Mouse (Mus musculus) liver, adult 2 months (tissue): ENCODE results near the gene Itch. TPM values are rescaled to one million over a fixed set of nuclear protein-coding genes. Genes with fewer than 3 reads are reported as not detected.

Experiments used
- DNase-seq: peaks from one replicate; pipeline ENCODE4 v3.0.0-alpha.2; 2011; ENCODE audit warnings: low read depth, low spot score; ENCODE audit errors: extremely low read depth
- H3K27ac ChIP-seq: fragments of 200-500 bp; replicated peaks from 2 replicates; pipeline ENCODE4 v1.5.1; 2012; ENCODE audit warnings: low read depth, mild to moderate bottlenecking, control low read depth, inconsistent platforms, low read length; ENCODE audit not compliant: insufficient read depth
- H3K27me3 ChIP-seq: fragments of 200-500 bp; 2 replicates; pipeline ENCODE4 v1.6.1; 2012; ENCODE audit warnings: mild to moderate bottlenecking, moderate library complexity, low read length, inconsistent platforms; ENCODE audit not compliant: control insufficient read depth, insufficient read depth
- H3K36me3 ChIP-seq: fragments of 200-500 bp; 2 replicates; pipeline ENCODE4 v1.6.1; 2012; ENCODE audit warnings: low read length, inconsistent platforms; ENCODE audit not compliant: control insufficient read depth, insufficient read depth
- H3K4me1 ChIP-seq: fragments of 200-500 bp; 2 replicates; pipeline ENCODE4 v1.6.1; 2011; ENCODE audit warnings: low read length; ENCODE audit not compliant: control insufficient read depth, insufficient read depth
- H3K4me3 ChIP-seq: fragments of 200-500 bp; 2 replicates; pipeline ENCODE4 v1.5.1; 2011; ENCODE audit warnings: low read depth, mild to moderate bottlenecking, control low read depth, low read length, moderate library complexity; ENCODE audit not compliant: insufficient read depth
- H3K79me2 ChIP-seq: fragments of 200-500 bp; 2 replicates; pipeline ENCODE4 v1.6.1; 2012; ENCODE audit warnings: inconsistent platforms, mild to moderate bottlenecking, low read length, moderate library complexity; ENCODE audit not compliant: control insufficient read depth, insufficient read depth
- H3K9ac ChIP-seq: fragments of 200-500 bp; 2 replicates; pipeline ENCODE4 v1.6.1; 2012; ENCODE audit warnings: low read depth, mild to moderate bottlenecking, control low read depth, inconsistent platforms, low read length
- CTCF ChIP-seq: fragments of 200-500 bp; IDR thresholded peaks from 2 replicates; pipeline ENCODE4 v1.5.1; 2011; ENCODE audit warnings: low read depth, low read length, control low read depth
- POLR2A ChIP-seq: fragments of 200-500 bp; IDR thresholded peaks from 2 replicates; pipeline ENCODE4 v1.6.1; 2011; ENCODE audit warnings: low read length, control low read depth; ENCODE audit not compliant: insufficient read depth; ENCODE audit errors: extremely low read depth
- WGBS: fragments of 180-500 bp; shearing (Covaris S2); methylation state at CpG from one replicate; pipeline ENCODE4 v1.1.7; 2018; 5-methylcytosine and 5-hydroxymethylcytosine counted together
- polyA plus RNA-seq: library from polyadenylated mRNA; depleted of rRNA; stranded (reverse); fragments of >200 nt; gene quantifications from 2 replicates; pipeline ENCODE4 v1.2.3, GENCODE M21; 2012
- total RNA-seq: library from RNA; depleted of rRNA; stranded (reverse); fragments of >200 nt; gene quantifications from 2 replicates; pipeline ENCODE4 v1.2.3, GENCODE M21; 2014

Gene Itch
- total and polyA plus RNA-seq, 2 experiments = 6.1 to 61.4 TPM

DNA sequence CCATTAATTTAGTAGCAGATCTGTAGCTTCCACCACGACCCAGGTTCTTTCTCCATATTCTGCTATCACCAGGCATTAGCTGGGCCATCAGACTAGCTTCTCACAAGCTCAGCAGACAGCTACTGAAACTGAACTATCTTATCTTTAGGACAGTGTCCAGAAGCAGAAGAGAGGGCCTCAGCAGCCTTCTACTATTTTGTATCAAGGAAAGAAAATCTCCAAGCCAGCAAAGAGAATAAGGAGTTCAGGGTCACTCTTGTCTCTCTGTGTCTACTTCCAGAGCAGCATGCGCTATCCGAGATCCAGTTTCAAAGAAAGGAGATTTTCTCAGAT, 41.6 kb upstream of the Itch start:
- DNase-seq = no peak
- Histone ChIP-seq H3K79me2 (no peaks in the 10 kb centered on the region), H3K27ac (peak overlapping the region; percentile 98), H3K4me1 (peaks cover 6% of the 10 kb centered on the region), H3K4me3 (no peak overlapping the region), H3K9ac (peak overlapping the region; percentile 70), H3K36me3 (no peaks in the 10 kb centered on the region), H3K27me3 (no peaks in the 10 kb centered on the region)
- 62% methylated on average over 3 of the region's 3 CpGs for WGBS
- TF ChIP-seq POLR2A (no peak), CTCF (no peak)

DNA sequence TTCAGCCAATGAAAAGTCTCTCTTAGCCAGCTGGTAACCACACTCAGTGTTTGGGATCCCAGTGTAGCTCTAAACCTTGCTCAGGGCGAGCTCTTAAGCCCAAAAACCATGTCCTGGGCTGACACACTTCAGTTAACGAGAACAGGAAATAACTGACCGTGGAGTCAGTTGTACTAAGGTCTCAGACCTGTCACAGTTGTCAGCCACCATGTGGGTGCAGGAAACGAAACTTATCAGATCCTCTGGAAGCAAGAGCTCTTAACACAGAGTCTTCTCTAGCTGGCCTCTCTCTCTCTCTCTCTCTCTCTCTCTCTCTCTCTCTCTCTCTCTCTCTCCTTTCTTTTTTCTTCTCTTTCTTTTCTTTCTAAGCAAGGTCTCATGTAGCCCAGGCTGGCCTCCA, 39.9 kb upstream of the Itch start:
- no peak overlapping the region for H3K4me3 ChIP-seq
- DNase-seq = no peak
- no peak overlapping the region for H3K9ac ChIP-seq
- WGBS = 72% methylated on average over 4 of the region's 4 CpGs
- H3K27me3 ChIP-seq = no peaks in the 10 kb centered on the region
- peaks cover 7% of the 10 kb centered on the region for H3K4me1 ChIP-seq
- no peaks in the 10 kb centered on the region for H3K36me3 ChIP-seq
- TF ChIP-seq CTCF (no peak), POLR2A (no peak)
- no peaks in the 10 kb centered on the region for H3K79me2 ChIP-seq
- no peak overlapping the region for H3K27ac ChIP-seq

DNA sequence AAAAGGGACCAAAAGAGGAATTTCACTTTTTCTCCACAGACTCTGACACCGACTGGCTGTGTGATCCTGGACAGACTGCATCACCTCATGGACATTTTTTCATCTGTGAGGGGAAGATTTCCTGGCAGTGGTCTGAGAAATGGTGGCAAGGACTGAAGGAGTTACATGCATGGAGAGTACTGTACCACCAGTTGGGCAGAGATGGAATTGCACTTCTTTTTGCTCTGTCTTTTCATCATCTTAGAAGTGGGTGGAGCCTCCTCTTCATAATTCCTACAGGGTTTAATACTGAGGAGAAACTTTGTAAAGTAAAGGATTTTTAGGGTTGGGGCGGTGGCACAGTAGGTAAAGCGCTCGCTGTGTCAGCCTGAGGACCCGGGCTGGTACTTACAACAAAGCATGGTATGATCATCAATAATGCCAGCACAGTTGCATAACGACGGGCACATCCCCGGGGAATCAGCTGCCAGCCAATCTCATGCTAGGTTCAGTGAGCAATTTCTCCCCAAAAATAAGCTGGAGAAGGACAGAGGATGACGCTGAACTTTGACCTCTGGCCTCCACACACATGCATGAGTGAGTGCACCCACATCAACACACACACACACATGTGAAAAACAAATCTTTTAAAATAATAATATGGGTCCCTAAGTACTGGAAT, 34.5 kb upstream of the Itch start:
- H3K36me3 ChIP-seq = no peaks in the 10 kb centered on the region
- H3K27me3 ChIP-seq = no peaks in the 10 kb centered on the region
- H3K4me1 ChIP-seq = peaks cover 19% of the 10 kb centered on the region
- 39% methylated on average over 9 of the region's 9 CpGs for WGBS
- H3K27ac ChIP-seq = peak overlapping the region; percentile 93
- no peak overlapping the region for H3K4me3 ChIP-seq
- TF ChIP-seq CTCF = no peak
- no peak for TF ChIP-seq POLR2A
- no peaks in the 10 kb centered on the region for H3K79me2 ChIP-seq
- DNase-seq = peak; percentile 97
- no peak overlapping the region for H3K9ac ChIP-seq

DNA sequence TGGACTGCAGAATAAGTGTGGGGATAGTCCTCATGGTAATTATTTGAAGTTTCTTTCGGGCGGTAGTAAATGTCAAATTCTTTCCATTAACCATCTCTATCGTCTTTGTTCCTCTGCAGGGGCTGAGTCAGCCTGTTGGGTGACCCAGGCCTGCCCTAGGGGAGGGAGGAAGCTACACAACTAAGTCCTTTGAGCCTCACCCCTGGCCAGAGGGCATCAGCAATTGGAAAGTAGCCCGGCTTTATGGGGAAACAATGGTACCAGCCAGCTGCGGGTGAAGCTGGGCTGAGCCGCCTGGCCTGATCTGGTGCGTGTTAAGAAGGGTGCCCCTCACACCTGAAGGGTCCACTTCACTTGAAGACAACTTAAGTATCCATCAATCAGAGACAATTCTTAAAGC, 33.9 kb upstream of the Itch start:
- no peak overlapping the region for H3K4me3 ChIP-seq
- peak overlapping the region; percentile 9; the same call in 1 of the 2 replicates for H3K9ac ChIP-seq
- peak overlapping the region; percentile 93 for H3K27ac ChIP-seq
- H3K36me3 ChIP-seq = no peaks in the 10 kb centered on the region
- H3K79me2 ChIP-seq = no peaks in the 10 kb centered on the region
- TF ChIP-seq CTCF (no peak), POLR2A (no peak)
- DNase-seq = peak; percentile 90
- 10% methylated on average over 7 of the region's 7 CpGs for WGBS
- no peaks in the 10 kb centered on the region for H3K27me3 ChIP-seq
- peaks cover 19% of the 10 kb centered on the region for H3K4me1 ChIP-seq

DNA sequence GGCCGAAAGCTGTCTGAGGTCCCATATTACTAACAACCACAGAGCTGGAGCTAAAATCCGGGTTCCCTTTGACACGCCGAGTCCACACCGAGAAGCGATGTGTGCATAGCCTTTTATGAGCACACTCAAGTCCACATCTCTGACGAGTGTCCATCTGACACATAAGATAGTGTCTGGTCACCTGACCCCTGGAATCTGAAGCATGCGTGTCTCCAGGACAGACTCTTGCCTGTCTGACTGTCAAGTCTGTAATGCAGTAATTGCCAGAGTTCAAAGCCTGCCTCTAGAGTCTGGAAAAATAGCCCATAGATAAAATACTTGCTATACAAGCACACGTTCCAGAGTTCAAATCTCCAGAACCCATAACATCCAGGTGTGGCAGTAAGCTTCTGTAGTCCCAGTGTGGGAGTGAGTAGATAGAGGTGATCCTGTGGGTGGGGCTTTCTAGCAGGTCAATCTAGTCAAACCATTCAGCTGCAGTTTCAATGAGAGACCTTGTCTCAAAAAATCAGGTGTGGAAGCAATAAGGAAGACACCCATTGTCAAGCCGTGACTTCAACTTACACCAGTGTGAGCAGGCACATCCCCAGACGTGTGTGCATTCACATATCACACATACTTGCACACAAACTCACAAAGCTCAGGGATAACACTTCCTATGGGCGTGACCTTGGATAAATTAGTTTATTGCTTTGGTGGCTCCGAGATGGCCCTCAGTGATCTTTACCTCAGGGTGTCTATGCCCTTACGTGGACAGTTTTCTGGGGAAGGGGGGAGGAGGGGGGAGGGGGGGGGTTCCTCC, 33.1 kb upstream of the Itch start:
- no peak overlapping the region for H3K4me3 ChIP-seq
- TF ChIP-seq CTCF (no peak), POLR2A (no peak)
- H3K4me1 ChIP-seq = peaks cover 19% of the 10 kb centered on the region
- no peaks in the 10 kb centered on the region for H3K27me3 ChIP-seq
- WGBS = 75% methylated on average over 14 of the region's 14 CpGs
- peak; percentile 33 for DNase-seq
- H3K27ac ChIP-seq = peak overlapping the region; percentile 93
- peak overlapping the region; percentile 9; the same call in 1 of the 2 replicates for H3K9ac ChIP-seq
- no peaks in the 10 kb centered on the region for H3K79me2 ChIP-seq
- H3K36me3 ChIP-seq = no peaks in the 10 kb centered on the region

DNA sequence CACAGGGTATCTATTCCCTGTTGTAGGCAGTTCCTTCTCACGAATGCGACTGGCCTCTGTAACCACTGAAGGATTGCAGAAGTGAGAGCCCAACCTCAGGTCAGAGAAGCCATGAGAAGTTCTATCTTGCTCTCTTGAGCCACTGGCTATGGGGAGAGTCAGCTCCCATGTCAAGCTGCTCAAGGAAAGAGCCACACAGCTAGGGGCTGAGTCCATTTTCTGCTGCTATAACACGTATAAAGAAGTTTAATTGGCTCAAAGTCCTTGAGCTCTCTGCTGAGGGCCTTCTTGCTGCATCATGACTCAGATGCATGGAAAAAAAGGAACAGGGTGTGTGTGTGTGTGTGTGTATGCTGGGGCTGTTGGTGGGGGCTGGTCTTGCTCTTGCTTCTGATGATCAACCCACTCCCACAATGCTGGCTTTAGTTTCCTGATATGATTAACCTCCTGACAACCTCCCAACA, 32.5 kb upstream of the Itch start:
- 70% methylated on average over 3 of the region's 3 CpGs for WGBS
- peak overlapping the region; percentile 88 for H3K27ac ChIP-seq
- TF ChIP-seq CTCF = no peak
- no peak for TF ChIP-seq POLR2A
- no peak overlapping the region for H3K4me3 ChIP-seq
- no peaks in the 10 kb centered on the region for H3K79me2 ChIP-seq
- DNase-seq = peak; percentile 25
- 0 out of 2 replicates have a peak overlapping the region, but pooled peaks have one; percentile 39 for H3K9ac ChIP-seq
- H3K4me1 ChIP-seq = peaks cover 19% of the 10 kb centered on the region
- no peaks in the 10 kb centered on the region for H3K36me3 ChIP-seq
- H3K27me3 ChIP-seq = no peaks in the 10 kb centered on the region
